Mouse (Mus musculus) megakaryocyte progenitor cell, adult 5-6 weeks (primary cell): ENCODE measurements around the gene Fabp3. TPM values are rescaled to one million over a fixed set of nuclear protein-coding genes. Genes with fewer than 3 reads are reported as not detected.

ENCODE experiments used
- ATAC-seq: replicated peaks from 2 replicates; pipeline ENCODE4 v1.8.0; 2016; ENCODE audit warnings: mild to moderate bottlenecking, moderate TSS enrichment, inconsistent platforms; ENCODE audit not compliant: poor library complexity
- total RNA-seq, 2 experiments: library from RNA; stranded (forward) in 1 of 2; stranded (reverse) in 1 of 2; fragments of 157-497, 149-512 nt in 1 of 2; fragments of 200-1000 nt in 1 of 2; gene quantifications; 2 replicates each; pipeline versions ENCODE4 v1.2.3 to v1.2.4; 2015 to 2017

Fabp3 gene
- total RNA-seq, 2 experiments from 2014 or later, result not detected

GRCm38 (mm10) chr4:130292271-130292670 is 16.1 kb upstream of the Fabp3 start:
- peak; percentile 53 for ATAC-seq

GRCm38 (mm10) chr4:130294513-130294912 is 13.9 kb upstream of the Fabp3 start:
- ATAC-seq, result peak; percentile 35

- ATAC-seq, result peak; percentile 32
Measured at GRCm38 (mm10) chr4:130295047-130295745, 13.2 kb upstream of the Fabp3 start.

- ATAC-seq, result peak; percentile 49
Measured at GRCm38 (mm10) chr4:130296243-130296965, 12.0 kb upstream of the Fabp3 start.

GRCm38 (mm10) chr4:130297123-130297529 is 11.3 kb upstream of the Fabp3 start:
- peak; percentile 68 for ATAC-seq

- no peak for ATAC-seq
Measured at GRCm38 (mm10) chr4:130298877-130299628, 9.3 kb upstream of the Fabp3 start.

GRCm38 (mm10) chr4:130299629-130300018 is 8.8 kb upstream of the Fabp3 start:
- no peak for ATAC-seq

GRCm38 (mm10) chr4:130302285-130302870 is 6.0 kb upstream of the Fabp3 start:
- peak; percentile 63 for ATAC-seq

- ATAC-seq, result no peak
Measured at GRCm38 (mm10) chr4:130304746-130305145, 3.6 kb upstream of the Fabp3 start.

- no peak for ATAC-seq
Measured at GRCm38 (mm10) chr4:130306796-130307630, 1.4 kb upstream of the Fabp3 start.

GRCm38 (mm10) chr4:130307851-130308230 is 554 bp upstream of the Fabp3 start:
- ATAC-seq, result peak; percentile 66

GRCm38 (mm10) chr4:130309254-130309653 is 859 bp downstream of the Fabp3 start:
- no peak for ATAC-seq

- no peak for ATAC-seq
Measured at GRCm38 (mm10) chr4:130312526-130312925, 4.1 kb downstream of the Fabp3 start.

GRCm38 (mm10) chr4:130313552-130313951 is 5.2 kb downstream of the Fabp3 start:
- ATAC-seq, result no peak

- no peak for ATAC-seq
Measured at GRCm38 (mm10) chr4:130315771-130316527, 7.6 kb downstream of the Fabp3 start.

GRCm38 (mm10) chr4:130316691-130317090 is 8.3 kb downstream of the Fabp3 start:
- ATAC-seq, result no peak

- ATAC-seq, result no peak
Measured at GRCm38 (mm10) chr4:130318122-130318521, 9.7 kb downstream of the Fabp3 start.

- no peak for ATAC-seq
Measured at GRCm38 (mm10) chr4:130319564-130319963, 11.2 kb downstream of the Fabp3 start.

- ATAC-seq, result no peak
Measured at GRCm38 (mm10) chr4:130321640-130322039, 13.2 kb downstream of the Fabp3 start.

- ATAC-seq, result no peak
Measured at GRCm38 (mm10) chr4:130322567-130322966, 14.2 kb downstream of the Fabp3 start.
